Mouse (Mus musculus): ENCODE data around the gene Cdh22. TPM values are rescaled to one million over a fixed set of nuclear protein-coding genes. Genes with fewer than 3 reads are reported as not detected.

Cdh22 gene
- polyA plus RNA-seq, 1 experiment from 2014 or later: 0.57 TPM

GRCm38 (mm10) chr2:165131428-165131827 lies 103.2 kb downstream of the Cdh22 start:
- no peak overlapping the region for H3K9ac ChIP-seq
- peaks cover 14% of the 10 kb centered on the region for H3K4me1 ChIP-seq
- no peak overlapping the region for H3K4me2 ChIP-seq
- WGBS: 46% methylated on average over 12 of the region's 12 CpGs
- H3K4me3 ChIP-seq (replicated peaks): no peak overlapping the region
- H3K27ac ChIP-seq: no peak overlapping the region
- H3K9me3 ChIP-seq: no peaks in the 10 kb centered on the region
- no peaks in the 10 kb centered on the region for H3K36me3 ChIP-seq
- no peaks in the 10 kb centered on the region for H3K27me3 ChIP-seq (replicated peaks)
- no peak for ATAC-seq (ENCODE audit: insufficient read depth, low FRiP score, low read depth)

- 0 out of 2 replicates have a peak, but pooled peaks cover 4% of the 10 kb centered on the region for H3K27me3 ChIP-seq (replicated peaks)
- WGBS: 37% methylated on average over 4 of the region's 4 CpGs
- no peak for ATAC-seq (ENCODE audit: insufficient read depth, low FRiP score, low read depth)
- H3K4me1 ChIP-seq: peaks cover 8% of the 10 kb centered on the region; the same call in 1 of the 2 replicates
- H3K27ac ChIP-seq: no peak overlapping the region
- no peak overlapping the region for H3K4me2 ChIP-seq
- no peaks in the 10 kb centered on the region for H3K9me3 ChIP-seq
- H3K4me3 ChIP-seq (replicated peaks): no peak overlapping the region
- no peaks in the 10 kb centered on the region for H3K36me3 ChIP-seq
- H3K9ac ChIP-seq: no peak overlapping the region
Observed at GRCm38 (mm10) chr2:165129189-165129588, 105.5 kb downstream of the Cdh22 start.

- no peak overlapping the region for H3K9ac ChIP-seq
- no peak overlapping the region for H3K27ac ChIP-seq
- H3K4me3 ChIP-seq (replicated peaks): no peak overlapping the region
- WGBS: 53% methylated on average over 10 of the region's 10 CpGs
- H3K4me2 ChIP-seq: no peak overlapping the region
- H3K4me1 ChIP-seq: no peaks in the 10 kb centered on the region
- no peaks in the 10 kb centered on the region for H3K36me3 ChIP-seq
- 0 out of 2 replicates have a peak, but pooled peaks cover 4% of the 10 kb centered on the region for H3K27me3 ChIP-seq (replicated peaks)
- ATAC-seq (ENCODE audit: insufficient read depth, low FRiP score, low read depth): no peak
- H3K9me3 ChIP-seq: no peaks in the 10 kb centered on the region
Observed at GRCm38 (mm10) chr2:165126896-165127562, 107.6 kb downstream of the Cdh22 start.

GRCm38 (mm10) chr2:165121206-165121840 lies 113.3 kb downstream of the Cdh22 start:
- no peak overlapping the region for H3K9ac ChIP-seq
- no peaks in the 10 kb centered on the region for H3K36me3 ChIP-seq
- peaks cover 33% of the 10 kb centered on the region for H3K27me3 ChIP-seq (replicated peaks)
- ATAC-seq (ENCODE audit: insufficient read depth, low FRiP score, low read depth): peak; percentile 55; the same call in 1 of the 2 replicates
- no peak overlapping the region for H3K27ac ChIP-seq
- H3K9me3 ChIP-seq: no peaks in the 10 kb centered on the region
- no peak overlapping the region for H3K4me3 ChIP-seq (replicated peaks)
- H3K4me2 ChIP-seq: no peak overlapping the region
- H3K4me1 ChIP-seq: peaks cover 4% of the 10 kb centered on the region; the same call in 1 of the 2 replicates
- 26% methylated on average over 10 of the region's 10 CpGs for WGBS

- Histone ChIP-seq H3K9me3 (no peaks in the 10 kb centered on the region), H3K4me2 (no peak overlapping the region), H3K27me3 (replicated peaks) (peaks cover 39% of the 10 kb centered on the region), H3K27ac (no peak overlapping the region), H3K4me1 (peaks cover 4% of the 10 kb centered on the region; the same call in 1 of the 2 replicates), H3K9ac (no peak overlapping the region), H3K36me3 (no peaks in the 10 kb centered on the region), H3K4me3 (replicated peaks) (no peak overlapping the region)
- ATAC-seq (ENCODE audit: insufficient read depth, low FRiP score, low read depth): no peak
- 52% methylated on average over 9 of the region's 9 CpGs for WGBS
Observed at GRCm38 (mm10) chr2:165120765-165121164, 113.9 kb downstream of the Cdh22 start.

- H3K36me3 ChIP-seq: no peaks in the 10 kb centered on the region
- no peaks in the 10 kb centered on the region for H3K9me3 ChIP-seq
- H3K4me3 ChIP-seq (replicated peaks): no peak overlapping the region
- H3K27ac ChIP-seq: no peak overlapping the region
- no peak overlapping the region for H3K9ac ChIP-seq
- ATAC-seq (ENCODE audit: insufficient read depth, low FRiP score, low read depth): 0 out of 2 replicates have a peak, but pooled peaks have one; percentile 15
- H3K27me3 ChIP-seq (replicated peaks): peaks cover 88% of the 10 kb centered on the region
- peaks cover 3% of the 10 kb centered on the region; the same call in 1 of the 2 replicates for H3K4me1 ChIP-seq
- 13% methylated on average over 11 of the region's 11 CpGs for WGBS
- H3K4me2 ChIP-seq: no peak overlapping the region
Observed at GRCm38 (mm10) chr2:165113733-165114132, 120.9 kb downstream of the Cdh22 start.

- H3K9me3 ChIP-seq: no peaks in the 10 kb centered on the region
Observed at GRCm38 (mm10) chr2:165112149-165112548, 122.5 kb downstream of the Cdh22 start.

GRCm38 (mm10) chr2:165106585-165106984 lies 128.1 kb downstream of the Cdh22 start:
- no peak overlapping the region for H3K4me3 ChIP-seq (replicated peaks)
- no peaks in the 10 kb centered on the region for H3K36me3 ChIP-seq
- H3K27ac ChIP-seq: no peak overlapping the region
- 22% methylated on average over 18 of the region's 18 CpGs for WGBS
- H3K9ac ChIP-seq: no peak overlapping the region
- ATAC-seq (ENCODE audit: insufficient read depth, low FRiP score, low read depth): no peak
- no peaks in the 10 kb centered on the region for H3K9me3 ChIP-seq
- no peaks in the 10 kb centered on the region for H3K4me1 ChIP-seq
- H3K4me2 ChIP-seq: no peak overlapping the region
- peaks cover 68% of the 10 kb centered on the region for H3K27me3 ChIP-seq (replicated peaks)

More at GRCm38 (mm10) chr2:165112149-165112548, 122.5 kb downstream of the Cdh22 start:
- peak; percentile 70 for ATAC-seq (ENCODE audit: insufficient read depth, low FRiP score, low read depth)
- Histone ChIP-seq H3K4me2 (peak overlapping the region; percentile 29; the same call in 1 of the 2 replicates), H3K27me3 (replicated peaks) (peaks cover 89% of the 10 kb centered on the region), H3K36me3 (no peaks in the 10 kb centered on the region), H3K4me3 (replicated peaks) (peak overlapping the region; percentile 13), H3K27ac (no peak overlapping the region), H3K9ac (no peak overlapping the region), H3K4me1 (peaks cover 3% of the 10 kb centered on the region; the same call in 1 of the 2 replicates)
- WGBS: under 1% methylated on average over 54 of the region's 54 CpGs

GRCm38 (mm10) chr2:165105513-165106079 lies 129.1 kb downstream of the Cdh22 start:
- no peaks in the 10 kb centered on the region for H3K4me1 ChIP-seq
- no peaks in the 10 kb centered on the region for H3K36me3 ChIP-seq
- H3K9me3 ChIP-seq: no peaks in the 10 kb centered on the region
- WGBS: 62% methylated on average over 16 of the region's 16 CpGs
- H3K27me3 ChIP-seq (replicated peaks): peaks cover 62% of the 10 kb centered on the region
- no peak for ATAC-seq (ENCODE audit: insufficient read depth, low FRiP score, low read depth)
- H3K9ac ChIP-seq: no peak overlapping the region
- no peak overlapping the region for H3K27ac ChIP-seq
- no peak overlapping the region for H3K4me2 ChIP-seq
- H3K4me3 ChIP-seq (replicated peaks): no peak overlapping the region

GRCm38 (mm10) chr2:165102920-165103319 lies 131.7 kb downstream of the Cdh22 start:
- 80% methylated on average over 3 of the region's 3 CpGs for WGBS
- H3K36me3 ChIP-seq: no peaks in the 10 kb centered on the region
- ATAC-seq (ENCODE audit: insufficient read depth, low FRiP score, low read depth): no peak
- H3K9me3 ChIP-seq: no peaks in the 10 kb centered on the region
- no peak overlapping the region for H3K9ac ChIP-seq
- H3K27me3 ChIP-seq (replicated peaks): peaks cover 43% of the 10 kb centered on the region
- H3K4me2 ChIP-seq: no peak overlapping the region
- no peak overlapping the region for H3K4me3 ChIP-seq (replicated peaks)
- no peaks in the 10 kb centered on the region for H3K4me1 ChIP-seq
- H3K27ac ChIP-seq: no peak overlapping the region

- no peak for ATAC-seq (ENCODE audit: insufficient read depth, low FRiP score, low read depth)
- H3K4me2 ChIP-seq: no peak overlapping the region
- H3K9ac ChIP-seq: no peak overlapping the region
- 4% methylated on average over 6 of the region's 6 CpGs for WGBS
- H3K9me3 ChIP-seq: no peaks in the 10 kb centered on the region
- H3K27me3 ChIP-seq (replicated peaks): peaks cover 34% of the 10 kb centered on the region
- H3K27ac ChIP-seq: no peak overlapping the region
- no peaks in the 10 kb centered on the region for H3K36me3 ChIP-seq
- H3K4me3 ChIP-seq (replicated peaks): no peak overlapping the region
- no peaks in the 10 kb centered on the region for H3K4me1 ChIP-seq
Observed at GRCm38 (mm10) chr2:165100749-165101148, 133.9 kb downstream of the Cdh22 start.

GRCm38 (mm10) chr2:165098861-165099260 lies 135.8 kb downstream of the Cdh22 start:
- 75% methylated on average over 3 of the region's 3 CpGs for WGBS

More at GRCm38 (mm10) chr2:165098861-165099260, 135.8 kb downstream of the Cdh22 start:
- H3K4me3 ChIP-seq (replicated peaks): no peak overlapping the region
- no peak for ATAC-seq (ENCODE audit: insufficient read depth, low FRiP score, low read depth)
- H3K9me3 ChIP-seq: no peaks in the 10 kb centered on the region
- H3K27ac ChIP-seq: no peak overlapping the region
- no peaks in the 10 kb centered on the region for H3K4me1 ChIP-seq
- no peaks in the 10 kb centered on the region for H3K36me3 ChIP-seq
- H3K9ac ChIP-seq: no peak overlapping the region
- peaks cover 22% of the 10 kb centered on the region for H3K27me3 ChIP-seq (replicated peaks)
- H3K4me2 ChIP-seq: no peak overlapping the region

All from stomach, embryonic 15.5 days (tissue).